Mouse (Mus musculus): ENCODE measurements at regions not wholly inside any gene's neighbourhood (a gene's known extent, or its start where the extent isn't known, plus 50 kb on each side); places are given as distances from the start of the nearest gene placed in this dataset.

DNA sequence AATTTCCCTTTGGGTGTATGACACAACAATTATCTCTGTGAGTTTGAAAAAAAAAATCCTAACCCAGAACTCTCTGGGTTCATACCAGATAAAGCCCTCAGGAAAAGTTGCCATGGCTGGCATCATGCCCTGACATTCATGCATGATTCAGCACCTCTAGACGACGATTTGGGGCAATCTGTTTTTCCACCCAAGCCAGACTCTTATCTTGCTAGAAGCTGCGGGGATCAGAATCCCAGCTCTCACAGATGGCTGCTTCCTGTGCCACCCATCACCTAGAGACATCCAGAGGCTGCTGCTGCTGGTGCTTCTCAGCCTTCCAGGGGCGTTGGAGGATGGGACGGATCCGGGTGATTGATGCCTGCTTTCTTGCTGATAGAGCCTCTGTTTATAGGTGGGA, 209.2 kb downstream of the Cd47 start:
- TF ChIP-seq POLR2A (IDR thresholded peaks at IDR 0.05; ENCODE audit: control insufficient read depth, low read depth, low read length) (no peak), CTCF (IDR thresholded peaks at IDR 0.05; ENCODE audit: control insufficient read depth, insufficient read depth, insufficient replicate concordance, low read depth, low read length) (no peak)
